Mouse (Mus musculus): Measurements from ENCODE around the gene Tgfb3. TPM values are rescaled to one million over a fixed set of nuclear protein-coding genes. Genes with fewer than 3 reads are reported as not detected.
A peak's percentile ranks its signal among the peaks of the same experiment; 100 is the strongest.

Gene Tgfb3
- polyA plus RNA-seq, 1 experiment from 2014 or later = 6.1 TPM

DNA sequence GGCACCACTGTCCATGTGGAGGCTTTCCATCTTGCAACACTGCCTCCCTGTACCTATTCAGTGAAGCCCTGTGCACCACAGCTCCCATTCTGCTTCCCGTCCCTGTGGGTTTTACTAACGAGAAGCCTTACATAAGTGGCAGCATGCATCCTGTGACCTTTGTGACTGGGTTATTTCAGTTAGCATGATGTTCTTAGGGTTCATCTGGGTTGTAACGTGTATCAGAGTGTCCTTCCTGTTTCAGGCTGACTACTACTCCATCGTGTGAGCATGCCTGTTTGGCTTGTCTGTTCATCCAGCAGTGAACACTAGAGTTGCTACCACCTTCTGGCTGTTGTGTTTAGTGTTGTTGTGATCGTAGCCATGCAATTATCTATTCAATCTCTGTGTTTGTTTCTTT is 32.7 kb downstream of the Tgfb3 start:
- Histone ChIP-seq H3K4me1 (peaks cover 16% of the 10 kb centered on the region), H3K9me3 (peaks cover 8% of the 10 kb centered on the region), H3K27me3 (ENCODE audit: poor library complexity, severe bottlenecking) (no peaks in the 10 kb centered on the region), H3K27ac (no peak overlapping the region), H3K4me3 (no peak overlapping the region), H3K36me3 (replicated peaks) (peaks cover 12% of the 10 kb centered on the region)
- DNase-seq (ENCODE audit: extremely low spot score, low spot score) = no peak
- WGBS = 81% methylated on average over 5 of the region's 5 CpGs

DNA sequence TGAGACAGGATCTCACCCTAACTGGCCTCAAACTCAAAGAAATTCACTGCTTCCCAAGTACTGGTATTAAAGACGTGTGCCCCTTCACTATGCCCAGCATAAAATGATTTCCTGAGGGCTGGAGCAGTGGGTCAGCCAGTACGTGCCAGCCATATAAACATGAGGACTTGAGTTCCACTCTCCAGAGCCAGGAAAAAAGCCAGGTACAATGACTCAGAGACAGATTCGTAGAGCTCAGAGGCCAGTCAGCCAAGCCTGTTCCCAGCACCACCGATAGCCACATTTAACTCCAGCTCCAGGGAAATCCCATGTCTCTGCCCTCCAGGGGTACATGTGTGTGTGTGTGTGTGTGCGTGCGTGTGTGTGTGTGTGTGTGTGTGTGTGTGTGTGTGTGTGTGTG is 39.1 kb downstream of the Tgfb3 start:
- peaks cover 28% of the 10 kb centered on the region for H3K4me1 ChIP-seq
- H3K27ac ChIP-seq = no peak overlapping the region
- H3K27me3 ChIP-seq (ENCODE audit: poor library complexity, severe bottlenecking) = no peaks in the 10 kb centered on the region
- H3K36me3 ChIP-seq (replicated peaks) = peaks cover 14% of the 10 kb centered on the region
- WGBS = 84% methylated on average over 6 of the region's 6 CpGs
- DNase-seq (ENCODE audit: extremely low spot score, low spot score) = no peak
- peaks cover 8% of the 10 kb centered on the region for H3K9me3 ChIP-seq
- no peak overlapping the region for H3K4me3 ChIP-seq

DNA sequence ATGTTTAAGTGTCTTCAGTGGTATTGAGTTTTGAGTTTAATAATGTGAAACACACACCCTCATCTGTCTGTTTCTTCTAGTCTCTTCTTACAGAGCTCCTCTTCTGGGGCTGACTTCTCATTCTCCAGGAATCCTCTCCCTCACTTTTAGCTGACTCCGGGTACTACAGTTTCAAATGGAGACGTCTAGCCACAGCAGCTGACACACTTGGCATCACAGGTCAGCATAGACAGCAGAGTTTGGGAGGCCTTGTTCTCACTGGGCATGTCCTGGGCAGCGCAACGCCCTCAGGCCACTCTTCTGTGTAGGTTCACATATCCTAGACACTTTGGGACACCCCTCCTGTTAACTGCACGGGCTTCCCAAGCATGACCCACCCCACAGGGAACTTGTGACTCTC is 39.8 kb downstream of the Tgfb3 start:
- DNase-seq (ENCODE audit: extremely low spot score, low spot score) = no peak
- Histone ChIP-seq H3K9me3 (peaks cover 8% of the 10 kb centered on the region), H3K4me1 (peaks cover 28% of the 10 kb centered on the region), H3K36me3 (replicated peaks) (peaks cover 14% of the 10 kb centered on the region), H3K27me3 (ENCODE audit: poor library complexity, severe bottlenecking) (no peaks in the 10 kb centered on the region), H3K4me3 (no peak overlapping the region), H3K27ac (no peak overlapping the region)
- 86% methylated on average over 5 of the region's 5 CpGs for WGBS

DNA sequence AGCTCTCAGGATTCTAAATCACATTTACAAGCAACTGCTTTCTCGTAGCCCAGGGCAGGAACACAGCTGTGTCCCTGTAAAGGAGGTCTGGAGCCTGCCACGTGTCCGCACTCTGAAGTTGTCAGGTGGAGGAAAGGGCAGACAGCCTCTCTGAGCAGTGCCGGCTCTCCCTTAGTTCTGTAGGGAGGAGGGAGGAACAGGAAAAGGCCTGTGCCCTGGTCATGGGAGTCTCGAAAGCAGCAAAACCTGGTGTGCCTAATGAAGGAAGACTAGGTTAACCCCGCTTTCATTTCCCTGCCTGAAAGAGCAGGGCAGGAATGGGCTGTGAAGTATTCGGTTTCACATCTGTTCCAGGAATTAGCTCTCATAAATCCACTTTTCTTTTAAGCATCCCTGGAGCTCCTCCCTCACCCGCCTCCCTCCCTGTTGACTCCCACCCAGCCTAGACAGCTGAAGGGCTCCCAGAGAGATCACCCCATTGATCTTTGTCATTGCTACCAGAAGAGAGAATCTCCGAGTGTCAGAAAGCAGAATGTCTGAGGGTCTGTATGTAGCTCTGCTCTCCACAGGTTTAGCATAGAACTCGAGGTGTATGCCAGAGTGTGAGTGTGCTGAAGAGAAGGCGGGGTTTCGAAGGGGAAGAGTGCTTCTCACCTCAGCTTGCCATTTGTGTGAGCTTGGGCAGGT is 41.5 kb downstream of the Tgfb3 start:
- DNase-seq (ENCODE audit: extremely low spot score, low spot score) = peak; percentile 23
- Histone ChIP-seq H3K36me3 (replicated peaks) (peaks cover 3% of the 10 kb centered on the region), H3K4me3 (no peak overlapping the region), H3K27ac (peak overlapping the region; percentile 51; the same call in 1 of the 2 replicates), H3K9me3 (no peaks in the 10 kb centered on the region), H3K4me1 (peaks cover 28% of the 10 kb centered on the region), H3K27me3 (ENCODE audit: poor library complexity, severe bottlenecking) (no peaks in the 10 kb centered on the region)
- 33% methylated on average over 12 of the region's 12 CpGs for WGBS

DNA sequence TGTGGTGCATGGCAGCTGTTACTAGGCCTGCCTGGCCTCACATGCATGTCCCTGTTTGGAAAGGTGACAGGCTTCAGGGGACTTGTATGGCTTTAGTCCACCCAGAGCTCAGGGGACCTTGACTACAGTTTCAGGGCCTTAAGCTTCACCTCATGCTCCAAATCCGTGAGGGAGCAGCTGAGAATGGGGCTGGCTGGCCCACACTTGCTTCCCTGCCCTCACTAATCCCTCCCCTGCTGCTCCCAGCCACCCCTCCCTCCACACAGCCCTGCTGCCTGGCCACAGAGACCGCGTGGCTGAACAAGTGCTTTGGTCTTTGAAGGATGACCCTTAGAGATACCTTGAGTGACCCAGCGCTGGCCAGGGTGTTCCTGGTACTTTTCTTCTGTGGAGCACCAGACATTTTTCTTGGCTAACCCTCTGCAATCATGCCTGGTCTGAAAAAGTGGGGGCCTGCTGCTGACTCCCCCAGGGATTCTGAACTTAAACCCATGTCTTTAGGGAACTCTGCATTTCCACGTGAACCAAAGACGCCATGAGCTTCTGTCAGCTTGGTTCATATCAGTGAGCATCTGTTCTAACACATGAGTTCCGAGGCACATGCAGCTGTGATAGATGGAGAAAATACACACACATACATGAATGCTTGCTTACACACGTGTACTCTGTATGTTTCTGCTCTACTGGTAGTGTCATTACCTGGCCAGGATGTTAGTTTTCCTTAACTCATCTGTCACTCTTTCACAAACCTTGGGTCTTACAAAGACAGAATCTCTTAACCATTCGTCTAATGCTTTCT is 42.3 kb downstream of the Tgfb3 start:
- WGBS = 44% methylated on average over 9 of the region's 9 CpGs
- peaks cover 3% of the 10 kb centered on the region; the same call in 1 of the 2 replicates for H3K36me3 ChIP-seq (replicated peaks)
- peaks cover 28% of the 10 kb centered on the region for H3K4me1 ChIP-seq
- no peaks in the 10 kb centered on the region for H3K27me3 ChIP-seq (ENCODE audit: poor library complexity, severe bottlenecking)
- H3K27ac ChIP-seq = peak overlapping the region; percentile 51; the same call in 1 of the 2 replicates
- H3K9me3 ChIP-seq = no peaks in the 10 kb centered on the region
- DNase-seq (ENCODE audit: extremely low spot score, low spot score) = peak; percentile 19
- H3K4me3 ChIP-seq = no peak overlapping the region

DNA sequence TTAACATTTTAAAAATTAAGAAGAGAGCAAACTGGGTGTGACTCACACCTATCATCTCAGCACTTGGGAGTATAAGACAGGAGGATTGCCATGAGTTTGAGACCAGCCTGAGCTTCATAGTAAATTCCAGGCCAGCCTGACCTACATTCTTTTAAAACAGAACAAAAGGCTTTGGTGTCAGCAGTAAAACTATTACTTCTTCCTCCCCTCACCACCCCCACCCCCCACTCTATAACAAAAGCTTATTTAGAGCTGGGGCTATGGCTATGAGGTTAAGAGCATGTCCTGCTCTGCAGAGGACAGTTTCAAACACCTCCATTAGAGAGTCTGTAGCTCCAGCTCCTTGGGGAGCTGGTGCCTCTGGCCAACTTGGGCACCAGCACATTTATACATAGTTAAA is 43.3 kb downstream of the Tgfb3 start:
- H3K27ac ChIP-seq = no peak overlapping the region
- DNase-seq (ENCODE audit: extremely low spot score, low spot score) = no peak
- H3K4me3 ChIP-seq = no peak overlapping the region
- H3K27me3 ChIP-seq (ENCODE audit: poor library complexity, severe bottlenecking) = no peaks in the 10 kb centered on the region
- H3K9me3 ChIP-seq = no peaks in the 10 kb centered on the region
- peaks cover 28% of the 10 kb centered on the region for H3K4me1 ChIP-seq
- no peaks in the 10 kb centered on the region for H3K36me3 ChIP-seq (replicated peaks)

DNA sequence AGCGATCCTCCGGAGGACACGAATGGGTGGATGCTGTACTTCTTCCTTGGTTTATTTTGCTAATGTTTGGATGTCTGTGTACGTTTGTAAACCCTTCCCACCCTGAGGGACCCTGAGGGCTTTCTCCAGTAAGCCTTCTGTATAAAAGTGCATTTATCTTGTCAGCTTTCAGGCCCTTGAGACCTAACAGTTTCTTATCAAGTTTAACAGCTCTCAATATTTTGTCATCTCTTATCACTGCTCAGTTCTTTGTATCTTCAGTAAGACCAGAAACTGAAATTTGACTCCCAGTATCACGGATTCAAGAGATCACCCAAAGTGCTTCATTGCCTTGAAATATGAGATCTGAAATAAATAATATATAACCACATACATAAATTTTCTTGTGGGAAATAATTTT is 47.9 kb downstream of the Tgfb3 start:
- no peak for DNase-seq (ENCODE audit: extremely low spot score, low spot score)
- WGBS = 83% methylated on average over 5 of the region's 5 CpGs
- no peak overlapping the region for H3K4me3 ChIP-seq
- no peaks in the 10 kb centered on the region for H3K27me3 ChIP-seq (ENCODE audit: poor library complexity, severe bottlenecking)
- H3K9me3 ChIP-seq = no peaks in the 10 kb centered on the region
- peaks cover 7% of the 10 kb centered on the region for H3K4me1 ChIP-seq
- no peaks in the 10 kb centered on the region for H3K36me3 ChIP-seq (replicated peaks)
- no peak overlapping the region for H3K27ac ChIP-seq

DNA sequence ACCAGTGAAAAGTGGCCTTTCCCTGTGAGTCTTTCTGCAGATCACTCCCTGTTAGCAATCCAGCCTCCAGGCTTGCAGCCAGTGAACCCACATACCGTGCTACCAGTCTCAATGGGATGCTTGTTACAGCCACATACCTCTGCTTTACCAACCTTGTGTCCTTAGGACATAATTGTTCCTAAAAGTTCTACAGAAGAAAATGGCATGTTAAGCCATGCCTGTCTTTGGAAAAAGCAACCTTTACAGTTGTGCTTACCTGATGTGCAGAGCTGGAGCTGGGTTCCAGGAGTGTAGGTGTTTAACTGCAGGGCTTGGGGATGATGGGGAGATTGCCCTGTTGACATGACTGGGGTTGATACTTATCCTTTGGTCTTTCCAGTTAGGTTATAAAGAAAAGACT is 51.1 kb downstream of the Tgfb3 start:
- H3K27me3 ChIP-seq (ENCODE audit: poor library complexity, severe bottlenecking) = no peaks in the 10 kb centered on the region
- H3K4me3 ChIP-seq = no peak overlapping the region
- peaks cover 13% of the 10 kb centered on the region; the same call in 1 of the 2 replicates for H3K4me1 ChIP-seq
- H3K36me3 ChIP-seq (replicated peaks) = no peaks in the 10 kb centered on the region
- no peaks in the 10 kb centered on the region for H3K9me3 ChIP-seq
- H3K27ac ChIP-seq = no peak overlapping the region
- no peak for DNase-seq (ENCODE audit: extremely low spot score, low spot score)
- WGBS = 88% methylated on average over 1 of the region's 1 CpGs

DNA sequence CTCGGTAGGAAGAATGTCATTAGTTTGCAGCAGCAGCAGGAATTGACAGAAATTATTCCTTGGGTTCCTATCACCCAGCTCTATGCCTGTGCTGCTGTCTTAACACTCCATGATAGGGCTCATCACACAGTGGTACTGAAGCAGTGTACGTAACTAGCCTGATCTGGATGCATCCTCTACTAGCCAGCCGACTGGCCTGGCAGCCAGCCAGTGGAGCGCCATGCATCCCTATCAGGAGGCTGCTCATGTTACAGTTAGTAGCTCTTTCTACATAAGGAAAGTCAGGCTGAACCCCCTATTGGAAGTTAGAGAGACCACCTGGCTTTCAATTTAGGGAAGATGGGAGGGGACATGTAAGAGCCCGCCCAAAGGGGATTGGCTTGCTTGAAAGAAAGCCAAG is 51.8 kb downstream of the Tgfb3 start:
- peaks cover 13% of the 10 kb centered on the region; the same call in 1 of the 2 replicates for H3K4me1 ChIP-seq
- H3K4me3 ChIP-seq = no peak overlapping the region
- H3K27ac ChIP-seq = no peak overlapping the region
- no peak for DNase-seq (ENCODE audit: extremely low spot score, low spot score)
- no peaks in the 10 kb centered on the region for H3K27me3 ChIP-seq (ENCODE audit: poor library complexity, severe bottlenecking)
- no peaks in the 10 kb centered on the region for H3K36me3 ChIP-seq (replicated peaks)
- 88% methylated on average over 5 of the region's 5 CpGs for WGBS
- no peaks in the 10 kb centered on the region for H3K9me3 ChIP-seq

DNA sequence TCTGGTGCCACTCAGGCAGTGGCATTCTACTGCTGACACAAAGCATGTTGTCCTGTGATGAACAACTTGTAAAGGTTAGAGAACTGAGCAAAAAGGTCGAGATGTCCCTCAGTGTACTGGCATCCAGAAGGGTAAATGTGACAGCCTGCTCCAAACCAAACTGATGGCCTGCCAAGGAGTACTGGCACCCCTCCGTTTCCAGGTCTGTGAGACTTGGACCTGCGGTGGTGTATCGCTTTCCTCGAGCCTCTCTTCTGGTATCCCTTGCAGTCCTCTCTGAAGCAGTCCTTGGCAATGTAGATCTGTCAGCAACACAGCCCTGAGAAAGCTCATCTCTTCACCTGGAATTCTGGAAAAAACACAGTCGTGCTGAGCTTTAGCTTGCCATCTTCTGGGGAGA is 53.4 kb downstream of the Tgfb3 start:
- Histone ChIP-seq H3K4me1 (peaks cover 13% of the 10 kb centered on the region; the same call in 1 of the 2 replicates), H3K4me3 (no peak overlapping the region), H3K36me3 (replicated peaks) (no peaks in the 10 kb centered on the region), H3K27me3 (ENCODE audit: poor library complexity, severe bottlenecking) (no peaks in the 10 kb centered on the region), H3K27ac (no peak overlapping the region), H3K9me3 (no peaks in the 10 kb centered on the region)
- no peak for DNase-seq (ENCODE audit: extremely low spot score, low spot score)
- 91% methylated on average over 6 of the region's 6 CpGs for WGBS

DNA sequence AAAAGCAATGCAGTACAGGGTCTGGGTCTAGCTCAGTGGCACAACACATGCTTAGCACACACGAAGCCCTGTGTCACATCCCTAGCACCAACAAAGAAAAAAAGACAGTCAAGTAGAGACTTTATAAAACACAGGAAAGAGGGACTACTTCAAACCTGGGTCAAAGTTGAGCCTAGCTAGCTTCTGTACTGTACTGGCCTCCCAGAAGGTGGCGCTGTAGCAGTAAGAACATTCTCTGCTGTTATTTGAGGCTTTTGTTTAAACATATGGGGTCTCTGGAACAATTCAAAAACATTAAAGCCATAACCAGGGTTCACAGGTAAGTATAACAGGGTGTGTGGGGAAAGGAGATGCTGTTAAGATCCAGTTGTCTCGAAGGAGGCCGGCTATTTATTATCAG is 54.4 kb downstream of the Tgfb3 start:
- H3K36me3 ChIP-seq (replicated peaks) = no peaks in the 10 kb centered on the region
- H3K4me3 ChIP-seq = no peak overlapping the region
- no peaks in the 10 kb centered on the region for H3K9me3 ChIP-seq
- H3K4me1 ChIP-seq = peaks cover 13% of the 10 kb centered on the region; the same call in 1 of the 2 replicates
- no peak for DNase-seq (ENCODE audit: extremely low spot score, low spot score)
- WGBS = 65% methylated on average over 4 of the region's 4 CpGs
- H3K27ac ChIP-seq = no peak overlapping the region
- H3K27me3 ChIP-seq (ENCODE audit: poor library complexity, severe bottlenecking) = no peaks in the 10 kb centered on the region

DNA sequence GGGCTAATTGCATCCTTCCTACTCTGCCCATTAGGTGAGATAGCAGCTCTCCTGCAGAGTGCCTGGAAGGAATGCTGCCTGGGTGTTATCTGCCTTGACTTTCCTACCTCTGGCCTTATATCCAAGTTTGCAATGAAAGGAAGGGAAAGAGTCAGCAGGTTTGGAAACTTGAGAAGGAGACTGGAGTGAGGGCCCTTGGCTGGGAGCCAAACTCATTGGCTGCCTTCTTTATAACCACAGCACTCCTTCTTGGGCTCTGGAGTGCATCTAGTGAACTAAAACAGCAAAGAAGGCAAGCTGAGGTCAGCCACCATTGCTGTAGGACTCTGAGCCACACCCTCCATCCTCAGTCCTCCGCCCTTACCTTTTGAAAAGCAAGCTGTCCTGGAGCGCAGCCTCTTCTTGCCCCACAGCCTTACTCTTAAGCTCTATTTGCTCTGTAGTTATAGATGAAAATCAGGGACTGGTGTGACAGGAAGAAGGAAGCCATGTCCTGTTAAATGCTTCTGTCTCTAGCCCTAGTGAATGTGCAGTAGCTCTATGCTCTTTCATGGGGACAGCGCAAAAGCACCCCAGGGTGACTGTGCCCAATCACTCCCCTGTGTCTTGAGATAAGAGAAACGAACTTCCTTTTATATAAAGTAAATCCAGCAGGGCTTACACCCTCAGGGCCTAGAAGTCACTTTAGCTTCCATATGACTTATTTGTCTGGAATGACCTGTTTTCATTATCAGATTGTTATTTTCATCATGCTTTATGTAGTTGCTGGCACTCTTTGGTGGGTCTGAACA is 55.6 kb downstream of the Tgfb3 start:
- Histone ChIP-seq H3K4me3 (no peak overlapping the region), H3K27me3 (ENCODE audit: poor library complexity, severe bottlenecking) (no peaks in the 10 kb centered on the region), H3K27ac (no peak overlapping the region), H3K9me3 (no peaks in the 10 kb centered on the region), H3K4me1 (peaks cover 13% of the 10 kb centered on the region; the same call in 1 of the 2 replicates), H3K36me3 (replicated peaks) (no peaks in the 10 kb centered on the region)
- 82% methylated on average over 4 of the region's 4 CpGs for WGBS
- no peak for DNase-seq (ENCODE audit: extremely low spot score, low spot score)

Data from forebrain, embryonic 10.5 days (tissue).